Mouse (Mus musculus) B cell, adult 2 months (primary cell): Measurements from ENCODE around the gene Hes2.

Experiments
- DNase-seq, 2 experiments: peaks; one replicate each; pipeline ENCODE4 v3.0.0; 2022

The Hes2 gene

DNA sequence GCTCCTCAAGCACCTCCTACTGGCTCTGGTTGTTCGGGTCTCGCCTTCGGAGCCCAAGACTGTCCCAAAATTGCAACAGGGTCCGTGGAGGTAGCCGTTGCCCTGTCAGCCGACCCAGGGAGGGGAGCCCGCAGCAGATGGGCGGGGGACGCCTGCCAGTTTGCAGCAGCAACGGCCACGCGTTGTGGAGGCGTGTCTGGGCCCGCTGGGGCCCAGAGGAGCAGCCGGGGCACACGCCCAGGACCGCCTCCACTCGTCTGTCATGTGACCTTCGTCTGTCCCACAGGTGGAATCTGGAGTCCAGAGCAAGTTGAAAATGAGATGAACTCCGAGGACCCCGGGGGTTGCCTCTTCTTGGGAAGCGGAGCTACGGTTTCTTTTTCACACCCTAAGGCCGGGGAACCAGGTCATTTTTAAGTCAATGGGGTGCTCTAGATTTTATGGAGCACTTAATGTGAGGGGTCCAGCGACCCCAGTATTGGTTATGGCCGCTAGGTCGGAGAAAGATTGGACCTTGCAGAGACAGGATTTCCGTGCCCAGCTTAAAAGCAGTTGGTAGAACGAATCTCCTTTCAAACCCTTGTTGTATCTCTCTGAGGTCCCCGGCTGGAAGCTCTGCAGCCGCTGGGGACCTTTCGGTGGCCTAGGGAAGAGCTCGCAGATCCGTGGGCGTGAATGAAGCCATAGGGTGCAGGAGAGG, at the start of gene Hes2:
Gene Hes2 (plus strand): TSS at position 283 of the 700 bp plus-strand sequence.
- DNase-seq, result peak; percentile 19 to 25

DNA sequence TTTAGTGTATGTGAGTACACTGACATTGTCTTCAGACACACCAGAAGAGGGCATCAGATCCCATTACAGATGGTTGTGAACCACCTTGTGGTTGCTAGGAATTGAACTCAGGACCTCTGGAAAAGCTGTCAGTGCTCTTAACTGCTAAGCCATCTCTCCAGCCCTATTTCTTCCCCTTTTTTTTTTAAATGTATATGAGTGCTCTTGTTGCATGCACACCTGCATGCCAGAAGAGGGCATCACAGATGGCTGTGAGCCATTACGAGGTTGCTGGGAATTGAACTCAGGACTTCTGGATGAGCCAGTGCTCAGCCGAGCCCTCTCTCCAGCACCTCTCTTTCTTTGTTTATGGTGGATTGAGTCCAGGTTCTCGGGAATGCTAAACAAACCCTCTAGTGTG, 49.2 kb upstream of the Hes2 start:
- DNase-seq, result no peak

DNA sequence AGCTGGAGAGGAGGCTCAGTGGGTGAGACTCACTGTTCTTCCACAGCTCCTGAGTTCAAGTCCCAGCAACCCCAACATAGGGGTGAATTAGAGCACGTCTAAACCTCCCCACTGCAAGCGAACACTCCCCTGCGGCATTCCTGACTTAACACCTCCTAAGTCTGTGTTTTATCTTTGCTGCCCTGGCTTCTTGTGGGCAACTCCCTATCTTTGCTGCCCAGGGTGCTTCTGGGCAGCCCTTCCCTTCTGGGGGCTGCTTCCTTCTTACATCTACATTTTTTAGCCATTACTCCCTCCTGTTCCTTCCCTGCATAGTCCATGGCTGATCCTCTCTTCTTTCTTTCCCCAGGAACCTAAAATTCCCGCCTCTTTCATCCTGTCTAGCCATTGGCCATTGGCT, 48.0 kb upstream of the Hes2 start:
- no peak for DNase-seq

DNA sequence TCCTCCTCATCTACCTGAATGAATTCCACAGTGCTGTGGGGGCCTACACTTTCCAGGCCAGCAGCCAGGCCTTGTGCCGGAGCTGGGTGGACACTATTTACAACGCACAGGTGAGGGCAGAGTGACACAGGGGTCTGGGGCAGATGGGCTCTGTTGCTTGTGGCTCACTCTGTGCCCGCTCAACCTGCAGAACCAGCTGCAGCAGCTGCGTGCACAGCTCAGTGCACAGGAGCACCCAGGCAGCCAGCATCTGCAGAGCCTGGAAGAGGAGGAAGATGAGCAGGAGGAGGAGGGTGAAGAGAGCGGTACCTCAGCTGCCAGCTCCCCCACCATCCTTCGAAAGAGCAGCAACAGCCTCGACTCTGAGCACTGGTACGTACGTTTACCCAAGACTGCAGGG, 46.3 kb upstream of the Hes2 start:
- DNase-seq, result no peak

DNA sequence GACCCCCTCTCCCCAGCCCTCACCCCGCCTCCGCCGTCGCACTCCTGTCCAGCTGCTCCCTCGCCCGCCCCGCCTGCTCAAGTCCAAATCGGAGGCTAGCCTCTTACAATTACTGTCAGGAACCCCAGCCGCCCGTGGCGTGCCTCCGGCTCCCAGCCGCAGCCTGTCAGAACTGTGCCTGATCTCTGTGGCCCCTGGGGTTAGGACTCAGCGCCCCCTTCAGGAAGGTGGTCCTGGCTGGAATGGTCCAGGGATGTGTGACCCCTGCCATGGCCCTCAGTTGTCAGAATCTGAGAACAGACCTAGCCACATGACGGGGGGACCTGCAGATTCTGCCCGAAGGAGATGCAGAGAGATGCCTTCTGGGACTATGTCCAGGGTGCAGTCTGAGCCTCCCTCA, 44.6 kb upstream of the Hes2 start:
- no peak for DNase-seq

DNA sequence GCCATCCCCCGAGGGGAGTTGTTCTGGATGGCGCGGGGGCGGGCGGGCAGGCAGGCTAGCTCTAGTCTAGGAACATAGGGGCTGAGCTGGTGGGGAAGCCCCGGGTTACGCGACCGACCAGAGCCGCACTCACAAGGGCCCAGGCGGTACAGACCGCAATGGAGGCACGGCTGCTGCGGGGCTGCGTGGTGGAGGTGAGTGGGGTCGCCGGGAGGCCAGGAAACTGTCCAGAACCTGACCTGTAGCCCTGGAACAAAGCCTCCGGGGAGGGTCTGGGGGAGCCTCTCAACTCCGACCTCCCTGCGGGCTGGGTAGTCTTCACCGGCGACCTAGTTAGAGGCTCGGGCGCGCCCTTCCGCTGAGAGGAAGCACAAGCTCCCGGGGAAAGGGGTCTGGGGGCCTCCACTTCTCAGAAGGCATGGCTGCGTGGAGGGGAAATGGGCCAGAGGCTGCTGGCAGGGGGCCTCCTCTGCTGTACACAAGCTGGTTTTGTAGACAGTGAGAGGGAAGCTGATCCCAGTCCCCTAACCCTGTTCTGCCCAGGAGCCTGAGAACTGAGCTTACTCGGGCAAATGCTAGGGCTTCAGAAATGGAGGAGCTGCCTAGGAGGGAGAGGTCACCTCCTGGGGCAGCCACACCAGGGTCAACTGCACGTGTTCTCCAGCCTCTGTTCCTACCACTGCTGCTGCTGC, 42.6 kb upstream of the Hes2 start, which contains the start of gene Tnfrsf25:
Gene Tnfrsf25 (plus strand): TSS at position 14 of the 692 bp plus-strand sequence.
- peak; percentile 39 to 44 for DNase-seq

DNA sequence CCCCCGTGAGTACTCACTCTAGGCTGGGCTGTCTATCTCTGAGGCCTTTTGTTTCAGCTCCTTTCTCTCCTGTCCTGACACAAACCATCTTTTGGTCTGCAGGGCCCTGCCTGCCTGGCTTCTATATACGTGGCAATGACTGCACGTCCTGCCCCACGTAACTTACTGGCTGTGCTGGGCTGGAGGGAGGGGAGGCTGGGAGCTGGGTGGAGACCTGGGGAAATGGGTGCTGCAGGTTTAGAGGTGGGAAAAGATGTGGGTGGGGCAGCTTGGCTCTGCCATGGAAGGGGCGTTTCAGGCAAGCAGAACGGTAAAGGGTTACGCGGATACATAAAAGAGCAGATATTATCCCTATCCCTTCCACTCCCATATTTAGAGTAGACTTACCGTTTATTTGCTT, 41.1 kb upstream of the Hes2 start:
- DNase-seq, result no peak

DNA sequence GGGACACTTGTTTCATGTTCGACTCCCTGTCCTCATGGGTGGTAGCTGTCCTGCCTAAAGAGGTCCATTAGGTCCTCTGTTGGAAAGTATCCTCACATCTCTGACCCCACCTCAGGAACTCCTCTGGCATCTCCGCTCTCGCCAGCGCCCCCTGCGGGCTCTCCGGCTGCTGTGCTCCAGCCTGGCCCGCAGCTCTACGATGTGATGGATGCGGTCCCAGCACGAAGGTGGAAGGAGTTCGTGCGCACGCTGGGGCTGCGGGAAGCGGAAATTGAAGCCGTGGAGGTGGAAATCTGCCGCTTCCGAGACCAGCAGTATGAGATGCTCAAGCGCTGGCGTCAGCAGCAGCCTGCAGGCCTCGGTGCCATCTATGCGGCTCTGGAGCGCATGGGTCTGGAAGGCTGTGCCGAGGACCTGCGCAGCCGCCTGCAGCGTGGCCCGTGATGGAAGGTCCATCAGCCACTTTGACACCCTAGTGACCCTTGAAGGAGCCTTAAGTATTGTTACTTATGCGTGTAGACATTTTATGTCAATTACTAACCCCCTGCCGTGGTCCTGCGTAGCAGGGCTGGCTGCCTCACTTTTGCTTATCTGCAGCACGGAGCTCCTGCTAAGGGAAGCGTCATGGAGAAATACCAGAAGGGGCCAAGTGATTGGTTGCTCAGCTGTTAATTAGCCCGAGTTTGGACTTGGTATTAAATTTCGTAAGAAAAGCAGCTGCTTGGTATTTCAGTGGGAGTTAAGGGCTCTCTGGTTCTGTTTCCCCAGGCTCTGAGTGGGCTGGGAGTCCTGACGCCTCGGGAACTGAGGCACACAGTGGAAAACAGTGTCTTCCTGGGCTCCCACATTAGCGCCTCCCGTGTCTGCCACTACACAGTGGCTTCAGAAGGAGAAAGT, 39.0 kb upstream of the Hes2 start:
- DNase-seq, result peak in 1 of 2 experiments; percentile 44

DNA sequence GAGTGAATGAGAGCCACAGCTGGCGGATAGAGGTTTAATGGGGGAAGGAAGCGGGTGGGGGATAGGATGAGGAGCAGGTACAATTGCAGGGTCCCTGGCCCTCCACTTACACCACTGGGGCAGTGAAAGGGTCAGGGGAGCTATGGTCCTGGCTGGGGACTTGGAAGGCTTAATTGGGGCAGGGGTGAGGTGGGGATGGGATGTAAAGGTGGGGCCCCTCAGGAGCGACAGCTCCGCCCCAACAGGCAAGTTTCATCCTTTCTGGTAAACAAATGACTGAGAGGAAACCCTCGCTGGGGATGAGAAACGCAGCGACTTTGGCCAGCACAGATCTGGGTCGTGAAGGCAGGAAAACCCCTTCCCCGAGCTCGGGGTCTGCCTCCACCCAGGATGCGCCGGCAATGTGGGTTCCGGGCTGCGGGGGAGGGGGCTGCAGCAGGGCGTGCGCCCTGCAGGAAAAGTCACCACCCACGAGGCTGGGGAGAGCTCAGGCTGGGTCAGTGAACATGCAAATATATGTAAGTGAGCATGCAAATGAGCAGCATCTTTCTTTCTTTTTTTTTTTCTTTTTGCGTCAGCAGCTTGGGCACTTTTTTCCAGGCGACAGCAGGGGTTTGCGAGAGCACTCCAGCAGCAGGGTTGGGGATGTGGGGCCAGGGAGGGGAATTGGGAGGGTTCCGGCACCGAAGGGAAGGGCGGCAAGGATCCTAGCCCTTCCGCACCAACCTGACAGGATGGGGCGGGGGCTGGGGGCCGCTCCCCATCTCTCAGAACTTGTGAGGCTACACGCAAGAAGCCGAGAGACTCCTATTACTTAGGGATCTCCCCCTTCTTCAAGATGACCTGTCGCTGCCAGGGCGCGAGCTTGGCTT, 38.1 kb upstream of the Hes2 start:
- peak; percentile 64 to 65 for DNase-seq

DNA sequence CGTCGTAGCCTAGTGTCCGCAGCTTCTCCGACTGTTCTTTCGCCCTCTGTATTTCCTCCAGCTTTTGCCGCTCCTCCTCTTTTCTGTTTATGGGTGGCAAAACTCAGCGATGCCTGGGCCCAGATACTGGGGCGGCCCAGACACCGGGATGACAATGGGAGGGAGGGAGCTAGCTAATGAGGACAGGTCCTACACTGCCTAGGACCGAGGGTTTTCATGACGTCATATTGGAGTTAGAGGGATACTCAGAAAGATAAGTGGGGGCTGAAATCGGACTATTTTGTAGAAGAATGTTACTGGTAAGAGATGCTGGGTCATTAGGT, 37.5 kb upstream of the Hes2 start:
- DNase-seq, result no peak

DNA sequence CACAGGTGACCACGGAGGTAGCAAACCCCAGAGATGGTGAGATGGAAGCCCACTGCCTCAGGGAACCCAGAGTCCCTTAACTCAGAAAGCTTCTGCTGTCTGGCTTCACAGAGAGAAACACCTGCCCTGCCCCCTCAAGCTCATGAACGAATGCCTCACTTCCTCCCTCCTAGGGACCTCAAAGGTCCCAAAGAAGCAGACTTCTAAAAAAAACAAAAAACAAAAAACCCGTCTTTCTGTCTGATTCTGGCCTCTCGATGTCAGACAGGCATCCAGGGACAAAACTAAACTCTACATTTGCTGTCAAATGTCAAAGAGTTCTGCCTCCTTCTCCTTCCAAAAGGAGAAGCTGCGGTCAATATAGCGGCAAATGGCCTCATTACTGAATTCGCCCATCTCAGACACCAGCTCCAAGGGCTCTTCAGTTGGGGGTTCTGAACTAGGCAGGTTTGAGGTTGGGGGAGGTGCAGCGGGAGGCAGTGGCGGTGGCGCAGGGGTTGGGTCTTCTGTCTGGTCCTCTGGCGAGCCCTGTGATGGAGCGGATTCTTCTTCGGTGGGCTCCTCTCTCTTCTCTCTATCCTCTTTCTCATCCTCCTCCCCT, 34.2 kb upstream of the Hes2 start:
- DNase-seq, result peak in 1 of 2 experiments; percentile 43

DNA sequence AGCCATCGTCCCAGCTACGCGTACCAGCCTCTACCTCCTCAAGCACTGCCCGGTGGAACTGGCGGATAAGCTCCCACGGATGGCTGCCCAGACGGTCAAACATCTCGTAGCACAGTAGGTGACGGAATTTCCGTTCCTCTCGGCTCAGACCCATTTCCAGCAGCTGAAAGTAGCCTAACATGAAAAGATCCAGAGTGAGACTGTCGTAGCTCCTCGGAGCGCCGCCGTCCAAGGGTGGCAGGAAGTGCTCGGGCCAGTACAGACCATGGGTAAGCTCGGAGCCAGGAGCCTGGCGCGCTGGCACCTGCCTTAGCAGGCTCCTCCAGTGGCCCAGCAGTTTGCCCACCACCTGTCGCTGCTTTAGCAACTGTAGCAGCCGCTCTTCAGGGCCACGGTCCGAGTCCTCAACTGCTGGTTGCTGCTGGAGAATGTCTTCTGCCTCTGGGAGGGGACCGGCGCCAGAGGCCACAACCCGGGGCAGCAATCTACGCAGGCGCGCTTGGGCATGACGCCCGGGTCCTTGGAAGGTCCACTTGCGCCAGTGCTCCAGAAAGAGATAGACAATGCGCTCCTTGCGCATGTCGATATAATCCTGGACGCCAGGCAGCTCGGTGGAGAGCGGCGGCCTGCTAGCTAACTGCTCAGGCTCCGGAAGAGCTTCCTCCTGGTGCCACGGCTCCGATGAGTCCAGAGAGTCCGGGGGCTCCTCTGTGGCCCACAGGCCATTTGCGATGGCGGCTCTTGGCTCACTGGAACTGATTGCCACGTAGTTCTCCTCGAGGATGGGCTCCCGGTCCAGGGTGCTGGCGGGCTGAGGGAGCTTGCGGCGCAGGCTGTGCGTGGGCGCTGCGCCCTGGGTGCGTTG, 33.3 kb upstream of the Hes2 start:
- no peak for DNase-seq

DNA sequence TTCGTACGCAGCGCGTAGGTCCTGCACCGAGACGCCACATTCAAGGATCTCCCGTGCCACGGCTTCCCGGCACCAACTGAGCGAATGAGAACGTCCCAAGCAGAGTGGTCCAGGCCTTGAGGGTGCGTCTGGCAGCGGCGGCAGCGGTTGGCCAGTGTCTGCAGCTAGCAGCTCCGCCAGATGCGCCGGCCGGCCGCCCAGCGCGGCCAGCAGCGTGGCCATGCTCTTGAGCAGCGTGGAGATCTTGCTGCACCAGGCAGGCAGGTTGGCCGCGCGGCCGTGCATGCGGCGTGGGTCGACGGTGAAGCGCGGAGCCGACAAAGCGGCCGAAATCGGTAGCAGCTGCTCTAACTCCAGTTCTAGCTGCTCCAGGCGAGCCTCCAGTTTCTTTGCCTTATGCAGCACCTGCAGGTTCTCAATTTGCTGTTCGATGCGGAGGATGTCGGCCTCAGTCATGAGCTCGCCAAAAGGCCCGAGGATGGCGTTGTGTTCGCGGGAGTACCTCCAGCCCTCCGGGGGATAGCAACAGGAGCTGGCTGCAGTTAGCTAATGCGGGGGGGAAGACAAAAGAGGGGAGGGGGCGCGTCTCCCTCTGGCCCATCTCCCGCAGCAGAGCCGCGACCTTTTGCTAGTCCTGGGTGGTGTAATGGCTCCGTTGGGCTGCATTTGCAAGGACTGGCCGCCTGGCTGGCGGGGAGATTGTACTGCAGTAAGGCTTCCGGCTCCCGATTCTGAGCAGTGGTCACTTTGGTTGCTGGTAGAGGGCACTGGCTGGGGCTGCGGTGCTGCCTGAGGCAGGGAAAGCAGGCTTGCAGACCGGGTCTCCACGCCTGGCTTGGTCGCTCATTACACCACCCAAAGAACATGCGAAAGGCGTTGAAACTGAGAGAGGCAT, 32.4 kb upstream of the Hes2 start:
- DNase-seq, result no peak

DNA sequence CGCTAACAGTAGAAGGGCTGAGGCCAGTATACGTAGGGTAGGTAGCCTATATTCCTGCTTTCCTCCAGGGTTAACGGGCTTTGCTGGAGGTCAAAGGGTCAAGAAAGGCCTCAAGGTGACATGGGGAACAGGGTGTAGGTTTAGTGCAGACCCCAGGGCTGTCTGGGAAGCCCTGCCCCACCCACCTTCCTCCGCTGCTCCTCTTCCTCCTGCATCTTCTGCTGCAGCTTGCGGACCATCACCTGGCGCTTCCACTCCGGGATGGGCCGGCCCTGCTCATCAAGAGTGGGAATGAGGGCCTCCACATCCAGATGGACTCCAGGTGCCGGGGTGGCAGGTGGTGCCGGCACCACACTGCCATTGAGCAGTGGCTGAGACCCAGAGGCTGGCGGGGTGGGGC, 30.8 kb upstream of the Hes2 start:
- no peak for DNase-seq

DNA sequence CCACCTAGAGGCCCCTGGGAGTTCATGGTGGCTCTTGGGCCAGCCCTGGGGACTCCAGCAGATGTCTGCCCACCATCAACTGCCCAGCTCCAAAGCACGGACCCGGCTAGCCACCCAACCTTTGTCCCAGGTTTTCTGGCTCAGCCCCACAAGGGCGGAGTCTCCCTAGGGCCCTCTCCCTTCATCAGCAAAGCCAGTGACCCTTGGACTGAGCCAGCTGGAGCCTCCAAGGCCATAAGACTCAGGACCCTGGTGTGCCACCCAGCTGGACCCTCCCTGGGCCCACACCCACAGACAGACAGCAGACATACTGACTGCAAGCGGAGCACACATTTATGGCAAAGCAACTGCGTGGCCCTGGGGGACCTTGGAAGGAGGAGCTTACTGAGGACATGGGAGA, 29.9 kb upstream of the Hes2 start:
- DNase-seq, result no peak

DNA sequence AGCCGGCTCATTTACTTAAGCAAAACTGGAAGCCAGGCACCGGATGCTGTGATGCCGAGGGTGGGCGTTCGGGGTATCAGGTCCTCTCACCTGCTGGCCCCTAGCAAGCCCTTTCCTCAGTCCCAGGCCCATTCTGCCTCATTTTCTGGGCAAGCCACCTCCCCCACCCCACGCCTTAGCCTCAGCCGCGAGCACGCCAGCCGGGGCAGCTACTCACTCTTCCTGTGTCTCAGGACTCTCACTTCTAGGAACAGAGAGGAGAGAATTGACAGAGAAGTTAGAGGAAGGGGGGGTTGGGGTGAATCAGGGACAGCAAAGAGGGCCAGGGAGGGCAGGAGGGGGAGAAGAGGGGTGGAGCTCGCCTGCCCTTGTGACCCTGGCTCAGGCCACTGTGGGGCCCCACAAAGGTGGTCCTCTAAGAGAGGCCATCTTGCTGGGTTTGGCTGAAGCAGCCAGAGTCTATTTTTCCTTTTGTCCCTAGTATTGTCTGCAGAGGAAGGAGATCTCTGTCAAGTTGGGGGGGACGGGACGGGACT, 29.2 kb upstream of the Hes2 start:
- DNase-seq, result no peak

DNA sequence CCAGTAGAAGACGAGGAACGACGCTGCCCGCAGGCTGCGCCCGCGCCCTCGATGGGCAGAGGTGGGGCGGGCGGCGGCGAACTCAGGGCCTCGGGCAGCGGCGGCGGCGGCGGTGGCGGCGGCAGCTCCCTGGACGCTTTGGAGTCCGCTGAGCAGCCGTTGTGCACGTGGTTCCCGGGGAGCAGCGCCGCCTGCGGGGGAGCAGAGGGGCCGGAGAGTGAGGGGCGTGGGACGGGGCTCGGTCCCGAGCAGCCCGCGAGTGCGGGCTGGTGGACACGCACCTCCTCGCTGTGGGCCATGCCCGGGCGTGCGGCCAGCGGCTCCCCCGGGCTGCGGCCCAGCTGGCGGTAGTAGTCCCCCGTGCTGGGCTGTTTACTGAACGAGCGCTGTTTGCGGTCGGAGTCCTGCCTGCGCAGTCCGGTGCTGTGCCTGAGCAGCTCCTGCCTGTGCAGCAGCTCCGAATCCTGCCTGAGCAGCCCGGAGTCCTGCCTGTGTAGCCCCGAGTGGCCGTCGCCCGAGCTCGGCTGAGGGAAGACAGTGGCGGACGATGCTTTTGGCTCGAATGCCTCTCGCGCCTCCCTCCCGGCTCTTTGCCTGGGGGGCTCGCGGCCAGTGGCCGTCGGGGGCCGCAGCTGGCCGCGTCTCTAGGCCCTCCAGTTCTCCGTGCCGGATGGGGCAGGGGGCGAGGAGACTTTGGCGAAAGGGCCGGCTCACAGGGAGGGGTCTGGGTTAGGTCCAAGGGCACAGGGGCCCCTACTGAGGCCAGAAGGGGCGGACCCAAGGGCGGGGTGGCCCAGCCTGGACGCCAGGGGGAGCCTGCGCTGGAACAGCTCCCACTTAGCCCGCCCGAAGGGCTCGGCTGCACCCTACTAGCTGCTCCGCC, 27.7 kb upstream of the Hes2 start:
- peak; percentile 79 for DNase-seq
